Mouse (Mus musculus) kidney, adult 2 months (tissue): ENCODE results near the gene Pcnx2. TPM values are rescaled to one million over a fixed set of nuclear protein-coding genes. Genes with fewer than 3 reads are reported as not detected.

ENCODE experiments used
- DNase-seq: peaks from one replicate; pipeline ENCODE4 v3.0.0; 2021
- H3K27ac ChIP-seq: fragments of 200-500 bp; 2 replicates; pipeline ENCODE4 v1.5.1; 2012; ENCODE audit warnings: low read depth, low read length, control low read depth, inconsistent platforms; ENCODE audit not compliant: insufficient read depth
- H3K27me3 ChIP-seq: fragments of 200-500 bp; replicated peaks from 2 replicates; pipeline ENCODE4 v1.6.1; 2012; ENCODE audit warnings: mild to moderate bottlenecking, moderate library complexity, low read length, inconsistent platforms; ENCODE audit not compliant: control insufficient read depth, insufficient read depth
- H3K36me3 ChIP-seq: fragments of 200-500 bp; 2 replicates; pipeline ENCODE4 v1.6.1; 2012; ENCODE audit warnings: mild to moderate bottlenecking, moderate library complexity, low read length, inconsistent platforms; ENCODE audit not compliant: control insufficient read depth, insufficient read depth
- H3K4me1 ChIP-seq: fragments of 200-500 bp; 2 replicates; pipeline ENCODE4 v1.6.1; 2011; ENCODE audit warnings: low read length; ENCODE audit not compliant: control insufficient read depth, insufficient read depth
- H3K4me3 ChIP-seq: fragments of 200-500 bp; 2 replicates; pipeline ENCODE4 v1.5.1; 2011; ENCODE audit warnings: mild to moderate bottlenecking, low read depth, low read length, control low read depth; ENCODE audit not compliant: insufficient read depth
- CTCF ChIP-seq: fragments of 200-500 bp; conservative IDR thresholded peaks from 2 replicates; pipeline ENCODE4 v1.5.1; 2011; ENCODE audit warnings: low read depth, mild to moderate bottlenecking, control low read depth, low read length, moderate library complexity, mixed read lengths; ENCODE audit not compliant: insufficient read depth, insufficient read length
- POLR2A ChIP-seq: fragments of 200-500 bp; IDR thresholded peaks from one replicate; pipeline ENCODE4 v1.6.1; 2011; ENCODE audit warnings: low read depth, low read length, control low read depth
- WGBS: fragments of 180-500 bp; shearing (Covaris S2); methylation state at CpG from one replicate; pipeline ENCODE4 v1.1.7; 2018; 5-methylcytosine and 5-hydroxymethylcytosine counted together
- polyA plus RNA-seq: library from polyadenylated mRNA; depleted of rRNA; stranded (reverse); fragments of >200 nt; gene quantifications from 2 replicates; pipeline ENCODE4 v1.2.3, GENCODE M21; 2012

Pcnx2 gene
- polyA plus RNA-seq, 1 experiment: 0.20 TPM

- 96% methylated on average over 3 of the region's 3 CpGs for whole genome bisulfite sequencing
- Histone ChIP-seq H3K36me3 (no peaks in the 10 kb centered on the region), H3K4me3 (no peak overlapping the region), H3K27ac (no peak overlapping the region), H3K4me1 (no peaks in the 10 kb centered on the region), H3K27me3 (no peaks in the 10 kb centered on the region)
- no peak for TF ChIP-seq POLR2A
- no peak for TF ChIP-seq CTCF
- no peak for DNase-seq
Measured at GRCm38 (mm10) chr8:125776314-125776713, 121.8 kb downstream of the Pcnx2 start.

- H3K36me3 ChIP-seq: no peaks in the 10 kb centered on the region
- WGBS: 84% methylated on average over 3 of the region's 3 CpGs
- H3K4me3 ChIP-seq: no peak overlapping the region
- DNase-seq: no peak
- H3K4me1 ChIP-seq: no peaks in the 10 kb centered on the region
- no peaks in the 10 kb centered on the region for H3K27me3 ChIP-seq
- no peak for TF ChIP-seq CTCF
- TF ChIP-seq POLR2A: no peak
- H3K27ac ChIP-seq: no peak overlapping the region
Measured at GRCm38 (mm10) chr8:125775031-125775430, 123.1 kb downstream of the Pcnx2 start.

- no peak overlapping the region for H3K4me3 ChIP-seq
- H3K4me1 ChIP-seq: no peaks in the 10 kb centered on the region
- no peak overlapping the region for H3K27ac ChIP-seq
- no peaks in the 10 kb centered on the region for H3K36me3 ChIP-seq
- no peak for DNase-seq
- WGBS: 84% methylated on average over 7 of the region's 7 CpGs
- H3K27me3 ChIP-seq: no peaks in the 10 kb centered on the region
- TF ChIP-seq POLR2A (no peak), CTCF (no peak)
Measured at GRCm38 (mm10) chr8:125773281-125773803, 124.8 kb downstream of the Pcnx2 start.

- Histone ChIP-seq H3K27ac (no peak overlapping the region), H3K4me1 (no peaks in the 10 kb centered on the region), H3K27me3 (no peaks in the 10 kb centered on the region), H3K36me3 (no peaks in the 10 kb centered on the region), H3K4me3 (no peak overlapping the region)
- 68% methylated on average over 2 of the region's 2 CpGs for WGBS
- TF ChIP-seq CTCF: no peak
- no peak for TF ChIP-seq POLR2A
- peak; percentile 31 for DNase-seq
Measured at GRCm38 (mm10) chr8:125772300-125772699, 125.8 kb downstream of the Pcnx2 start.

GRCm38 (mm10) chr8:125768079-125768478 lies 130.0 kb downstream of the Pcnx2 start:
- Histone ChIP-seq H3K4me3 (no peak overlapping the region), H3K4me1 (no peaks in the 10 kb centered on the region), H3K27ac (no peak overlapping the region), H3K36me3 (no peaks in the 10 kb centered on the region), H3K27me3 (no peaks in the 10 kb centered on the region)
- no peak for DNase-seq
- no peak for TF ChIP-seq CTCF
- TF ChIP-seq POLR2A: no peak
- 87% methylated on average over 10 of the region's 10 CpGs for WGBS

- no peaks in the 10 kb centered on the region for H3K4me1 ChIP-seq
- no peak overlapping the region for H3K4me3 ChIP-seq
- WGBS: 91% methylated on average over 16 of the region's 16 CpGs
- no peak for TF ChIP-seq CTCF
- no peak for TF ChIP-seq POLR2A
- H3K27ac ChIP-seq: no peak overlapping the region
- no peak for DNase-seq
- H3K36me3 ChIP-seq: no peaks in the 10 kb centered on the region
- H3K27me3 ChIP-seq: no peaks in the 10 kb centered on the region
Measured at GRCm38 (mm10) chr8:125763066-125763786, 134.9 kb downstream of the Pcnx2 start.

- TF ChIP-seq CTCF (peak; percentile 49; the same call in 1 of the 2 replicates), POLR2A (no peak)
- Histone ChIP-seq H3K27ac (no peak overlapping the region), H3K4me3 (no peak overlapping the region), H3K36me3 (no peaks in the 10 kb centered on the region), H3K4me1 (no peaks in the 10 kb centered on the region), H3K27me3 (no peaks in the 10 kb centered on the region)
- DNase-seq: peak; percentile 12
- WGBS: 57% methylated on average over 10 of the region's 10 CpGs
Measured at GRCm38 (mm10) chr8:125759022-125759421, 139.1 kb downstream of the Pcnx2 start.

- no peaks in the 10 kb centered on the region for H3K4me1 ChIP-seq
- no peaks in the 10 kb centered on the region for H3K36me3 ChIP-seq
- WGBS: 67% methylated on average over 1 of the region's 1 CpGs
- DNase-seq: no peak
- no peak overlapping the region for H3K4me3 ChIP-seq
- H3K27ac ChIP-seq: no peak overlapping the region
- TF ChIP-seq CTCF (no peak), POLR2A (no peak)
- H3K27me3 ChIP-seq: no peaks in the 10 kb centered on the region
Measured at GRCm38 (mm10) chr8:125757106-125757496, 141.0 kb downstream of the Pcnx2 start.
